11 mouse cellular contexts compared by ENCODE assay signal in the genomic region with DNA sequence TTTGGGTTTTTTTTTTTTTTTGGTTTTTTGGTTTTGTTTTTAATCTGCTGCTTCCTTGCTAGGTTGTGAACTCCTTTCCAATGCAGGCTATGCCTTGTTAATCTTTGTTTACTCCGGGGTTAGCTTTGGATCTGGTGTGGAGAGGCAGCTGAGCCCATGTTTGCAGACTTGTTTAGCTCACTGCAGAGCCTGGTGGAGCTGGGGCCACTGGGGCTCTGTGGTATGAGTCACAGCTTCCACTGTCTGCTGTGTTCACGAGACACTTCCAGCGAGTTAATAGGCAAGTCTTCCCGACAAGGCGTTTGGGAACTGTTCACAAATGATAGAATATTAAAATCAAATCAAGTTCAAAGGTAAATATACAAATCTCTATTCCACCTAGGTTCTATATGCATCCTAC. TPM values are rescaled to one million over a fixed set of nuclear protein-coding genes. Genes with fewer than 3 reads are reported as not detected.
DNase-seq lines count a peak whose midpoint lies in the region; ATAC-seq and TF ChIP-seq lines count a peak whose summit lies in the region.
"Had no signal": no experiment of that assay in that cellular context is flagged by ENCODE, and none has a peak within 500 bp of the region (broad histone marks: within the 10 kb centered on the region; RNA-seq: fewer than 3 reads in every experiment).

No protein-coding gene starts in this region.

- ATAC-seq in kidney, embryonic 14.5 days (ENCODE audit: low FRiP score, low TSS enrichment) = no peak
- ATAC-seq in intestine, embryonic 16.5 days = peak; percentile 77
- no peak for ATAC-seq in hindbrain, postnatal 0 days
- ATAC-seq in neural tube, embryonic 15.5 days (ENCODE audit: low FRiP score) = no peak

- WGBS in kidney, embryonic 14.5 days = 37% methylated on average over 5 of the region's 5 CpGs
- WGBS in intestine, embryonic 16.5 days = 12% methylated on average over 5 of the region's 5 CpGs
- WGBS in hindbrain, postnatal 0 days = 45% methylated on average over 5 of the region's 5 CpGs
- 66% methylated on average over 5 of the region's 5 CpGs for WGBS in neural tube, embryonic 15.5 days

- no peak overlapping the region for H3K27ac ChIP-seq in kidney, embryonic 14.5 days (ENCODE audit: low read depth, low read length)
- no peak overlapping the region for H3K27ac ChIP-seq in intestine, embryonic 16.5 days (ENCODE audit: low read length)
- no peak overlapping the region for H3K27ac ChIP-seq in hindbrain, postnatal 0 days
- H3K27ac ChIP-seq in neural tube, embryonic 15.5 days (replicated peaks) = no peak overlapping the region
- H3K27ac ChIP-seq: embryonic facial prominence, embryonic 15.5 days; hindbrain, embryonic 15.5 days had no signal

- TF ChIP-seq CTCF in hindbrain, postnatal 0 days (IDR thresholded peaks at IDR 0.05; ENCODE audit: low read depth) = no peak

- H3K9ac ChIP-seq in kidney, embryonic 14.5 days (ENCODE audit: low read depth, low read length) = no peak overlapping the region
- no peak overlapping the region for H3K9ac ChIP-seq in intestine, embryonic 16.5 days (ENCODE audit: low read depth, low read length)
- H3K9ac ChIP-seq in hindbrain, postnatal 0 days (replicated peaks; ENCODE audit: low read length) = no peak overlapping the region
- no peak overlapping the region for H3K9ac ChIP-seq in neural tube, embryonic 15.5 days (replicated peaks)
- H3K9ac ChIP-seq: embryonic facial prominence, embryonic 15.5 days; hindbrain, embryonic 15.5 days had no signal

- H3K36me3 ChIP-seq in kidney, embryonic 14.5 days (ENCODE audit: control insufficient read depth, insufficient read depth, low read length) = no peaks in the 10 kb centered on the region
- no peaks in the 10 kb centered on the region for H3K36me3 ChIP-seq in intestine, embryonic 16.5 days (ENCODE audit: control insufficient read depth, insufficient read depth, low read length)
- no peaks in the 10 kb centered on the region for H3K36me3 ChIP-seq in hindbrain, postnatal 0 days (ENCODE audit: insufficient read depth, low read length)
- H3K36me3 ChIP-seq in neural tube, embryonic 15.5 days = no peaks in the 10 kb centered on the region
- H3K36me3 ChIP-seq: embryonic facial prominence, embryonic 15.5 days; hindbrain, embryonic 15.5 days had no signal

- no peak overlapping the region for H3K4me2 ChIP-seq in kidney, embryonic 14.5 days (replicated peaks; ENCODE audit: low read depth, low read length)
- H3K4me2 ChIP-seq in intestine, embryonic 16.5 days (ENCODE audit: low read depth, low read length) = no peak overlapping the region
- H3K4me2 ChIP-seq in hindbrain, postnatal 0 days (ENCODE audit: low read depth, low read length) = no peak overlapping the region
- no peak overlapping the region for H3K4me2 ChIP-seq in neural tube, embryonic 15.5 days
- H3K4me2 ChIP-seq: embryonic facial prominence, embryonic 15.5 days; hindbrain, embryonic 15.5 days had no signal

- no peak overlapping the region for H3K4me3 ChIP-seq in kidney, embryonic 14.5 days (ENCODE audit: low read length)
- H3K4me3 ChIP-seq in intestine, embryonic 16.5 days (ENCODE audit: low read length) = no peak overlapping the region
- H3K4me3 ChIP-seq in hindbrain, postnatal 0 days (ENCODE audit: low read length) = no peak overlapping the region
- H3K4me3 ChIP-seq in neural tube, embryonic 15.5 days (replicated peaks) = no peak overlapping the region
- H3K4me3 ChIP-seq: embryonic facial prominence, embryonic 15.5 days; hindbrain, embryonic 15.5 days had no signal

- peak; percentile 15 for DNase-seq in kidney, postnatal 10 days
- DNase-seq in Muller cell, postnatal 12 days (ENCODE audit: inconsistent ontology term) = peak; percentile 69
- DNase-seq in adrenal gland, postnatal 25 days = peak; percentile 44
- no peak for DNase-seq in hindbrain, postnatal 0 days (ENCODE audit: low spot score)
- DNase-seq in cerebellum, adult 9-11 months = no peak

- H3K27me3 ChIP-seq in kidney, embryonic 14.5 days (ENCODE audit: control insufficient read depth, insufficient read depth, low read length) = no peaks in the 10 kb centered on the region
- H3K27me3 ChIP-seq in intestine, embryonic 16.5 days (replicated peaks; ENCODE audit: control insufficient read depth, insufficient read depth, low read length) = no peaks in the 10 kb centered on the region
- H3K27me3 ChIP-seq in hindbrain, postnatal 0 days (ENCODE audit: insufficient read depth, low read length) = no peaks in the 10 kb centered on the region
- H3K27me3 ChIP-seq in neural tube, embryonic 15.5 days (replicated peaks) = no peaks in the 10 kb centered on the region
- H3K27me3 ChIP-seq: embryonic facial prominence, embryonic 15.5 days; hindbrain, embryonic 15.5 days had no signal

- no peaks in the 10 kb centered on the region for H3K9me3 ChIP-seq in kidney, embryonic 14.5 days (ENCODE audit: control insufficient read depth, low read length)
- no peaks in the 10 kb centered on the region for H3K9me3 ChIP-seq in intestine, embryonic 16.5 days (ENCODE audit: control insufficient read depth, low read length)
- no peaks in the 10 kb centered on the region for H3K9me3 ChIP-seq in hindbrain, postnatal 0 days (ENCODE audit: low read length)
- H3K9me3 ChIP-seq in neural tube, embryonic 15.5 days (replicated peaks) = no peaks in the 10 kb centered on the region
- H3K9me3 ChIP-seq: embryonic facial prominence, embryonic 15.5 days; hindbrain, embryonic 15.5 days had no signal

- 0 out of 2 replicates have a peak, but pooled peaks cover 7% of the 10 kb centered on the region for H3K4me1 ChIP-seq in kidney, embryonic 14.5 days (ENCODE audit: control insufficient read depth, insufficient read depth, low read length)
- 0 out of 2 replicates have a peak, but pooled peaks cover 3% of the 10 kb centered on the region for H3K4me1 ChIP-seq in intestine, embryonic 16.5 days (ENCODE audit: control insufficient read depth, insufficient read depth, low read length)
- no peaks in the 10 kb centered on the region for H3K4me1 ChIP-seq in hindbrain, postnatal 0 days (ENCODE audit: insufficient read depth, low read length)
- H3K4me1 ChIP-seq in neural tube, embryonic 15.5 days = peaks cover 10% of the 10 kb centered on the region
- H3K4me1 ChIP-seq: embryonic facial prominence, embryonic 15.5 days had no signal

RNA-seq across cellular contexts. Expression of gene Sel1l3, which starts 22.4 kb away (rescaled TPM):
- 15.9 and 28.9 TPM in 2 replicates for polyA plus RNA-seq in kidney, embryonic 14.5 days (2014; fragmentation: Nextera tagmentation; extraction: Ambion mirVana)
- 2.0 and 3.7 TPM in 2 replicates for total RNA-seq in adrenal gland, postnatal 25 days (2021)
- 12.9 and 14.8 TPM in 2 replicates for polyA plus RNA-seq in intestine, embryonic 16.5 days (2015; fragmentation: Nextera tagmentation; extraction: Ambion mirVana)
- 19.1 and 22.4 TPM in 2 replicates for total RNA-seq in hindbrain, postnatal 0 days (2014; rRNA removed)
- 4.7 and 4.8 TPM in 2 replicates for polyA plus RNA-seq in hindbrain, postnatal 0 days (2015; fragmentation: Nextera tagmentation; extraction: Ambion mirVana)
- 4.4 and 5.9 TPM in 2 replicates for polyA plus RNA-seq in neural tube, embryonic 15.5 days (2015; fragmentation: Nextera tagmentation; extraction: Ambion mirVana)
- total RNA-seq: MEL had no signal

RNA-seq across cellular contexts. Expression of gene Smim20, which starts 30.7 kb away (rescaled TPM):
- polyA plus RNA-seq in kidney, embryonic 14.5 days (2014; fragmentation: Nextera tagmentation; extraction: Ambion mirVana) = 91.7 and 106 TPM in 2 replicates
- total RNA-seq in adrenal gland, postnatal 25 days (2021) = 60.7 and 70.8 TPM in 2 replicates
- polyA plus RNA-seq in intestine, embryonic 16.5 days (2015; fragmentation: Nextera tagmentation; extraction: Ambion mirVana) = 121 and 130 TPM in 2 replicates
- total RNA-seq in hindbrain, postnatal 0 days (2014; rRNA removed) = 42.8 and 57.1 TPM in 2 replicates
- 88.3 and 94.8 TPM in 2 replicates for polyA plus RNA-seq in hindbrain, postnatal 0 days (2015; fragmentation: Nextera tagmentation; extraction: Ambion mirVana)
- 86.0 and 89.8 TPM in 2 replicates for polyA plus RNA-seq in neural tube, embryonic 15.5 days (2015; fragmentation: Nextera tagmentation; extraction: Ambion mirVana)

Comparison
In these comparisons a context has a peak if more than half of its experiments do, and no peak if none do; other contexts are left out.
1. DNase-seq: peak in kidney, postnatal 10 days (single experiment), Muller cell, postnatal 12 days (single experiment) and adrenal gland, postnatal 25 days (single experiment); none in hindbrain, postnatal 0 days (single experiment) and cerebellum, adult 9-11 months (single experiment).